Mouse (Mus musculus) limb, embryonic 13.5 days (tissue): ENCODE results near the gene Atat1. TPM values are rescaled to one million over a fixed set of nuclear protein-coding genes. Genes with fewer than 3 reads are reported as not detected.
A peak's percentile ranks its signal among the peaks of the same experiment; 100 is the strongest.

Experiments
- ATAC-seq: fragments of 200-750 bp; cut with Nextera tagmentation; 2 replicates; pipeline ENCODE4 v1.8.0; 2017; ENCODE audit warnings: low read depth, moderate number of reproducible peaks, moderate TSS enrichment; ENCODE audit not compliant: low FRiP score
- H3K27ac ChIP-seq: fragments of 300-500 bp; sonication (generic); 2 replicates; pipeline ENCODE4 v1.5.1; 2015; ENCODE audit warnings: inconsistent platforms, mild to moderate bottlenecking, moderate library complexity
- H3K27me3 ChIP-seq: fragments of 300-500 bp; sonication (generic); 2 replicates; pipeline ENCODE4 v1.6.1; 2015; ENCODE audit warnings: mild to moderate bottlenecking, inconsistent platforms
- H3K36me3 ChIP-seq: fragments of 300-500 bp; sonication (generic); 2 replicates; pipeline ENCODE4 v1.6.1; 2015; ENCODE audit warnings: inconsistent platforms, mild to moderate bottlenecking, moderate library complexity
- H3K4me1 ChIP-seq: fragments of 300-500 bp; sonication (generic); 2 replicates; pipeline ENCODE4 v1.6.1; 2015; ENCODE audit warnings: inconsistent platforms
- H3K4me2 ChIP-seq: fragments of 300-500 bp; sonication (generic); replicated peaks from 2 replicates; pipeline ENCODE4 v1.6.1; 2015; ENCODE audit warnings: inconsistent platforms, mild to moderate bottlenecking, moderate library complexity
- H3K4me3 ChIP-seq: fragments of 300-500 bp; sonication (generic); 2 replicates; pipeline ENCODE4 v1.5.1; 2015; ENCODE audit warnings: moderate library complexity, mild to moderate bottlenecking, inconsistent platforms
- H3K9ac ChIP-seq: fragments of 300-500 bp; sonication (generic); 2 replicates; pipeline ENCODE4 v1.6.1; 2015; ENCODE audit warnings: mild to moderate bottlenecking, inconsistent platforms
- H3K9me3 ChIP-seq: fragments of 300-500 bp; sonication (generic); 2 replicates; pipeline ENCODE4 v1.6.1; 2016; ENCODE audit warnings: inconsistent platforms
- WGBS: fragments of 180-500 bp; shearing (Covaris S2); methylation state at CpG from one replicate; pipeline ENCODE4 v1.1.7; 2015; 5-methylcytosine and 5-hydroxymethylcytosine counted together
- microRNA counts: library from miRNA; unstranded; fragments of <30 nt; microRNA quantifications from one replicate; lab custom pipeline; 2016
- microRNA-seq: library from miRNA; unstranded; fragments of <30 nt; microRNA quantifications from one replicate; pipeline ENCODE4, GENCODE M21; 2016
- polyA plus RNA-seq: library from polyadenylated mRNA; unstranded; fragments of >200 nt; fragmentation: Nextera tagmentation; extraction: Ambion mirVana; gene quantifications from 2 replicates; pipeline ENCODE4 v1.2.1, GENCODE M21; 2015

Gene Atat1
- polyA plus RNA-seq, 1 experiment from 2014 or later: 139 TPM

DNA sequence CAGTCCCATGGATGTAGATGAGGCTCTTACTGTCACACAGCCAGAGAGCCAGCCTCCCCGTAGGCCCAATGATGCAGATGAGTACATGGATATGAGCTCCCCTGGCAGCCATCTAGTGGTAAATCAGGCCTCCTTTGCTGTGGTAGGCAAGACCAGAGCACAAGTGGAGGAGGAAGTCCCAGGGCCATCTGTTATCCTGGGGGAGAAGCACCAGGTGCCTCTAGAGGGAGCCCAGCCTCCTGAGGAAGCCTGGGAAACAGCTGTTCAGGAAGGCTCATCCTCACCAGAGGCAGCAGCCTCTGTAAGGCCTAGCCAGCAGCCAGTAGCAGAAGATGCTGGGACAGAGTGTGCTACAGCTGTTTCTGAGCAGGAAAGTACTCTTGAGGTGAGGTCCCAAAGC, 61.8 kb downstream of the Atat1 start:
- no peaks in the 10 kb centered on the region for H3K4me1 ChIP-seq
- no peak; the same call in 1 of the 2 replicates for ATAC-seq
- peak overlapping the region; percentile 35; the same call in 1 of the 2 replicates for H3K9ac ChIP-seq
- whole genome bisulfite sequencing: 64% methylated on average over 1 of the region's 1 CpGs
- peaks cover 85% of the 10 kb centered on the region for H3K36me3 ChIP-seq
- H3K27ac ChIP-seq: no peak overlapping the region
- H3K27me3 ChIP-seq: no peaks in the 10 kb centered on the region
- H3K4me3 ChIP-seq: no peak overlapping the region
- H3K9me3 ChIP-seq: no peaks in the 10 kb centered on the region
- H3K4me2 ChIP-seq: no peak overlapping the region

MicroRNAs within 50 kb of the gene (microRNA counts, 519-probe panel; counts per million panel counts)
- not detected for microRNA mmu-miR-1894-3p (lab: Ali Mortazavi, UCI)
- not detected for microRNA mmu-miR-1894-5p (lab: Ali Mortazavi, UCI)

Small RNA genes within 50 kb of the gene (microRNA-seq; reads per million reads assigned to microRNA genes)
- gene Gm28033 (0.70 reads per million), gene Mir1894 (not detected)

Other genes with a start within 250 kb of the Atat1 start
- gene Vars2, start 242.5 kb downstream of the Atat1 start, polyA plus RNA-seq: 17.8 and 21.0 TPM in 2 replicates
- 45.3 and 48.0 TPM in 2 replicates for gene Gtf2h4, start 236.3 kb downstream of the Atat1 start, polyA plus RNA-seq
- 47.1 and 57.9 TPM in 2 replicates for gene Ddr1, start 205.5 kb downstream of the Atat1 start, polyA plus RNA-seq
- gene Ier3, start 88.4 kb downstream of the Atat1 start, polyA plus RNA-seq: 13.7 and 14.7 TPM in 2 replicates
- 50.2 and 57.5 TPM in 2 replicates for gene Flot1, start 86.8 kb downstream of the Atat1 start, polyA plus RNA-seq
- 1,168 and 1,170 TPM in 2 replicates for gene Tubb5, start 71.8 kb downstream of the Atat1 start, polyA plus RNA-seq
- gene Mdc1, start 68.6 kb downstream of the Atat1 start, polyA plus RNA-seq: 13.5 and 15.5 TPM in 2 replicates
- 54.9 and 55.1 TPM in 2 replicates for gene Nrm, start 48.8 kb downstream of the Atat1 start, polyA plus RNA-seq
- gene Ppp1r18, start 44.5 kb downstream of the Atat1 start, polyA plus RNA-seq: 22.4 and 27.6 TPM in 2 replicates
- gene Dhx16, start 30.3 kb downstream of the Atat1 start, polyA plus RNA-seq: 41.8 and 42.5 TPM in 2 replicates
- 21.9 and 25.0 TPM in 2 replicates for gene 2310061I04Rik, start 12.6 kb downstream of the Atat1 start, polyA plus RNA-seq
- 67.1 and 67.5 TPM in 2 replicates for gene Mrps18b, start 6.3 kb upstream of the Atat1 start, polyA plus RNA-seq
- gene Ppp1r10, start 6.4 kb upstream of the Atat1 start, polyA plus RNA-seq: 42.4 and 43.7 TPM in 2 replicates
- 104 and 109 TPM in 2 replicates for gene Abcf1, start 59.7 kb upstream of the Atat1 start, polyA plus RNA-seq
- gene Gnl1, start 69.8 kb upstream of the Atat1 start, polyA plus RNA-seq: 60.8 and 65.1 TPM in 2 replicates
- 44.4 and 46.4 TPM in 2 replicates for gene Prr3, start 70.2 kb upstream of the Atat1 start, polyA plus RNA-seq
- 3.4 and 4.1 TPM in 2 replicates for gene H2-T24, start 110.5 kb upstream of the Atat1 start, polyA plus RNA-seq
- gene H2-T23, start 122.8 kb upstream of the Atat1 start, polyA plus RNA-seq: 7.3 TPM in 2 replicates
- 18.8 and 21.1 TPM in 2 replicates for gene H2-T22, start 132.7 kb upstream of the Atat1 start, polyA plus RNA-seq
- not detected in 2 replicates for gene Gm6034, start 132.9 kb upstream of the Atat1 start, polyA plus RNA-seq
- gene Gm11127, start 148.3 kb upstream of the Atat1 start, polyA plus RNA-seq: not detected in 2 replicates
- gene Gm19684, start 211.6 kb upstream of the Atat1 start, polyA plus RNA-seq: not detected in 2 replicates
- gene Gm7030, start 219.3 kb upstream of the Atat1 start, polyA plus RNA-seq: not detected in 2 replicates